Mouse (Mus musculus) adrenal gland, postnatal 14 days (tissue): Measurements from ENCODE around the gene Fam19a3. TPM values are rescaled to one million over a fixed set of nuclear protein-coding genes. Genes with fewer than 3 reads are reported as not detected.

Experiments
- DNase-seq: peaks from one replicate; pipeline ENCODE4 v3.0.0; 2021; ENCODE audit warnings: mixed read lengths
- total RNA-seq: library from RNA; stranded (reverse); gene quantifications from 2 replicates; pipeline ENCODE4 v1.2.3, GENCODE M21; 2021

Gene Fam19a3
- total RNA-seq, 1 experiment from 2014 or later, result 1.9 TPM

GRCm38 (mm10) chr3:104792360-104793270, 11.0 kb upstream of the Fam19a3 start:
- DNase-seq, result no peak

GRCm38 (mm10) chr3:104791671-104792070, 10.0 kb upstream of the Fam19a3 start:
- no peak for DNase-seq

GRCm38 (mm10) chr3:104791017-104791416, 9.4 kb upstream of the Fam19a3 start:
- DNase-seq, result peak; percentile 25

- peak; percentile 62 for DNase-seq
These were observed 8.8 kb upstream of the Fam19a3 start for GRCm38 (mm10) chr3:104790401-104790937.

- DNase-seq, result peak; percentile 74
These were observed 8.2 kb upstream of the Fam19a3 start for GRCm38 (mm10) chr3:104789822-104790221.

- DNase-seq, result no peak
These were observed 7.6 kb upstream of the Fam19a3 start for GRCm38 (mm10) chr3:104789312-104789605.

GRCm38 (mm10) chr3:104788561-104789311, 7.1 kb upstream of the Fam19a3 start:
- DNase-seq, result peak; percentile 91

GRCm38 (mm10) chr3:104788075-104788474, 6.4 kb upstream of the Fam19a3 start, which contains the start of gene Rhoc:
TSS of gene Rhoc (plus strand) at chr3:104788375.
- DNase-seq, result no peak

- no peak for DNase-seq
These were observed 3.6 kb upstream of the Fam19a3 start for GRCm38 (mm10) chr3:104785284-104785683.

GRCm38 (mm10) chr3:104783971-104784500, 2.4 kb upstream of the Fam19a3 start:
- no peak for DNase-seq

GRCm38 (mm10) chr3:104782061-104782681, 531 bp upstream of the Fam19a3 start:
- DNase-seq, result peak; percentile 87

- peak; percentile 84 for DNase-seq
These were observed 849 bp downstream of the Fam19a3 start, which contains the start of gene Ppm1j for GRCm38 (mm10) chr3:104780561-104781420. TSS of gene Ppm1j (plus strand) at chr3:104781056.

GRCm38 (mm10) chr3:104779949-104780348, 1.7 kb downstream of the Fam19a3 start:
- DNase-seq, result peak; percentile 76

GRCm38 (mm10) chr3:104777342-104777741, 4.3 kb downstream of the Fam19a3 start:
- peak; percentile 57 for DNase-seq

- no peak for DNase-seq
These were observed 8.3 kb downstream of the Fam19a3 start for GRCm38 (mm10) chr3:104773301-104773700.

- DNase-seq, result no peak
These were observed 10.2 kb downstream of the Fam19a3 start for GRCm38 (mm10) chr3:104771460-104771859.

- no peak for DNase-seq
These were observed 10.7 kb downstream of the Fam19a3 start for GRCm38 (mm10) chr3:104770918-104771317.

- peak; percentile 65 for DNase-seq
These were observed 11.6 kb downstream of the Fam19a3 start for GRCm38 (mm10) chr3:104770035-104770434.

GRCm38 (mm10) chr3:104769135-104769534, 12.5 kb downstream of the Fam19a3 start:
- DNase-seq, result no peak

GRCm38 (mm10) chr3:104767716-104768115, 13.9 kb downstream of the Fam19a3 start:
- DNase-seq, result no peak

- DNase-seq, result no peak
These were observed 14.5 kb downstream of the Fam19a3 start for GRCm38 (mm10) chr3:104767141-104767540.
